Mouse (Mus musculus) brain, embryonic 18.5 days (tissue): ENCODE measurements around the gene Trabd2b.

Experiments used
- DNase-seq: peaks from one replicate; pipeline ENCODE4 v3.0.0-alpha.2; 2012; ENCODE audit warnings: low read depth, low spot score

Gene Trabd2b

DNA sequence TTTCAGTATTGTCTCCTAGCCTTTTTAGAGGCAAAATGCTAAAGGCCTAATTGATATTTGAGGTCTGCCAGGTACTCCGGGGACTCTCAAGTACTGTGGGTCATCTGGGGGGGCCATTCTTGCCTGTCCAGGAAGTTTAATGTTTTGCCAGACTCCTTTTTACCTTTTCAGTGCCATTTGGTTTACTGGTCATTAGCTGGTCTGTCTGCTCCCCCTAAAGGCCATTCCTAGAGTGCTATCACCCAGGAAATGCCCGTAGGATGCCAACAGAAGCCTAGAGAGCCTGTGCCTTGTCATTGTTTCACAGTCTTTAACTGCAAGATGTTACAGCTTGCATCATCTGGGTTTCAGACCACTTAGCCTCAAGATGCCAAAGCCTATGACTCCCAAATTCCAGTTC is 35.7 kb downstream of the Trabd2b start:
- no peak for DNase-seq

DNA sequence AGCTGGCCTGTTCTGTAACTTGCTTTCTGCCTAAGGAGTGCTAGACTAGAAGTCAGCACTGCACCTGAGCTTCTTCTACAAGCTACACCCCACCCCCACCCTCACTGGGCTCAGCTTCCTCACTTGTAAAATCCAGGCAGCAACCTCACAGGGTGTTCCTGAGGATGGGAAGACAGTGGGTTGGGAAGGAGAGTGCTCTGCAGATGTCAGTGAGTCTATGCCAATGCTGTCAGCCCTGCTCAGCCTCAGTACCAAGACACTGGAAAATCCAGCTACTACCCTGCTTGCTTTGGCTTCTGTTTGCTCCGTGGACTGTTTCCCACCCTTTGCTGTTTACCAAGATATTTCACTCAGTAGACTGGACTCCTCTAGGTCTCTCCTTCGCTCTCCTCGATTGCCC is 36.1 kb downstream of the Trabd2b start:
- DNase-seq = no peak

DNA sequence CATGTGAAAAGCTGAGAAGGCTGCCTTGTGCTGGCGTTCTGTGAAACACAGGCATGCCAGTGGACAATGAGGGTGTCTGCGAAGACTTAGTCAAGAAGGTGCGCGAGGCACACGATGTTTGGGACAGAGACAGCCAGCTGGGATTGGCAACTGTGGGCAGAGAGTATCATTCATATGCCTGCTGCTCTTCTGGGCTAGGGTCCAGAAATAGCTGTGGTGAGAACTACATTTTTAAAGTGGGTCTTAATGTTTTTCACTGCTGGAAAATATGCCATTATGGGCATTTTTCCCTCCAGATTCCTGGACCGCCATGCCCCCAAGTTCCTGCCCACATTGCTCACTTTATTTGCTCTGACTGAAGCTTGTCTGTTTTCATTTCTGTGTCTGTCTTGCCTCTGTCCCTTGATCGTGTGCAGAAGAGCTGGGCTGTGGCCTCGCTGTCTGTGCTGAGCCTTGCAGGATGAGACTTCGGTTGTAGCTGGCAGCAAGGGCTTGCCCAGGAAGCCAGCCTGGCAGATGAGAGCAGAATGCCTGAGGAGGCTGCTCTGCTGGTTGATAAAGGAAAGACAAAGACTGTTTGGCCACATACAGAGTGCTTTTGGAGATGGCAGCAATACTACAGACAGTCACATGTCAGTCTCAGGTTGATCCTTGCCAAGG is 42.0 kb downstream of the Trabd2b start:
- no peak for DNase-seq

DNA sequence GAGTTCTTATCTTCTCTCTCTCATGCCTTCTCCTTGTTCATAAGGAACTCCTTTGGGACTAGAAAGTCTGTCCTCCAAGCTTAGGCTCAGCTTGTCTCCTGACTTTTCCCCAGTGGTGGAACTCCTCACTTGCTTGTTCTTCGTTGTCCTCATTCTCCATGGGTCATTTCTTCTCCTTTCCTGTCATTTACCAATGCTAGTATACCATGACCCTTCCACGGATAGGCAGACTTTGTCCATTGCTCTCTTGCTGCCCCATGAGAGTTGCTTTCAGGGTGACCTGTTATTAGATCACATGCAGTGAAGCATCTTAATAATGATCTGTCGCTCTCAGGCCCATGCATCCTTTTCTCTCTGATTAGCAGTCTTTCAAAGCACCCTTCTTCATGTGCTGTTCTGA is 46.6 kb downstream of the Trabd2b start:
- no peak for DNase-seq

DNA sequence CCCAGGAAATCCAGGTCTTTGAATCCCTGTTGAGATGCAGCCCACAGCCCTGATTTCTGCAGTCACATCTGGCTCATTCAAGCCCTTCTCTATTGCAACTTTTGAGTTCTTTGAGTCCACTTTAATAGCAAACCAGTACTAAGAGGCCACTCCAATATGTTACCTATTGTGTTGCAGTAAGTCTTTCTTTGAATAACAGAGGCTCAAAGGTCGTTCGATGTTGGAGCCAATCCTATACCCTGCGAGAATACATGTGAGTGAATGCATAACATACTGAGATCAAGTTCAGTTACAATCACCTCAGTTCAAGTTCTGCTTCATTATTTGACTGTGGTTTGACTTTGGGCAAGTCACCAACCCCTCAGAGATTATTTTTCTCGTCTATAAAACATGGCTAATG is 47.5 kb downstream of the Trabd2b start:
- DNase-seq = no peak

DNA sequence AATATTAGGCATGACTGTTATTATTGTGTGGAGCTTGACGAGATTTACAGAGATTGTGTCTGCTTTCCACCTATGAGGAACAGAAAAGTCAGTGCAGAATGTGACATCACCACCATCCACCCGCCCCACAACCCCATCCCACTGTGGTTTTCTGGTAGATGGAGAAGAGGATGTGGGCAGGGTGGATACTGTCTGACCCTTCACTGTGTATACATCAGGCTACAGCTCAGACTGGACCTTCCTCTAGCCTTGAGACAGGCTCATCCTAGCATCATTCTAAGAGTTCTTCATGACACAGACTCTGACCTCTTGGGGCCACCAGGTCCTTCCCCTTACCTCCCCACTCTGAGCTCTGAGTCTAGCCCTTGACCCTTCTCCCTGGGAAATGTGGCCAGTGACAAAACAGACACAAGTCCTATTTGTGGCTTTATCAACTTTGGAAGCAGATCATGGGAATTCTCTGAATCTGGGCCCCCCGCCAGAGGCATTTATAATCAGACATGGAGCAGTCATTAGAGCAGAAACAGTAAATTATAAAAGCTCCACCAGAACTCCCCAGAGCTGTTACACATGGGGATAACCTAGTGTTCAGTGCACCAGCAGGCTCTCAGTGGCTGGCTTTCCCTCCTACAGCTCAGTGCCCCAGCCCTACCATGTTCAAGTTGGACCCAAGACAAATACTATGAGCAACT is 48.1 kb downstream of the Trabd2b start:
- DNase-seq = no peak

DNA sequence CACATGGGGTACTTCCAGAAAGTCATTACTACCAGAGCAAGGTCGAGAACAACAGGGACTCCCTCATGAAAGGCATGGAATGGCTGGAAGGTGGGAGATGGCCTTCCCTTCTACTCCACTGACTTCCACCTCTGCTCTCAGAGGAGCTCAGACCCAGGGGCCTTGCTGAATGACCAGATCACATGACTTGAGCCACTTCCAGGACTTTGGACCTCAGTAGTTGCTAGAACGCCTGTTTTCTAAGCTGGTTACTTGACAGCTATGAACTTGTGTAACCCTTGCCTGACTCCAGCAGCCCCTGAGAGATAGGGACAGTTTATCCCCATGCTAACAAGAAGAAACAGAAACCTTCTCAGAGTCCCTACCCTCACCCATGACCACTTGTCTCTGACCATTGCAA is 50.6 kb downstream of the Trabd2b start:
- DNase-seq = no peak

DNA sequence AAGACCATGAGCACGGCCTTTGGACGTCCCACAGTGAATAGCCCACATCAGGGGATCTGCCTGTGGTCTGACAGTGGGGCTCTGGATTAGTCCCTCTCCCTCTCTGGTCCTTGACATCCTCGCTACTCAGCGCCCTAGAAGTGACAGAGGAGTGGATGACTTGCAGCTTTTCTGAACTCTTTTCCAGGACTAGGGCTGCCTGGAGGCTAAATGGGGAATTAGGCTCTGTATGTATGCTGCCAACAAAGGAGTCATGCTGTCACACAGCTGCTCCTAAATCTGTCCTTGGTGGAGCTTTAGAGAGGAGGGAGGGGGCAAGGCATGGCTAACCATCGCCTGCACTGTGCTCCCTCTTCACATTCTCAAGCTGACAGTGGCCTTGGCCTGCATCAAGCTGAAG is 53.1 kb downstream of the Trabd2b start:
- DNase-seq = no peak

DNA sequence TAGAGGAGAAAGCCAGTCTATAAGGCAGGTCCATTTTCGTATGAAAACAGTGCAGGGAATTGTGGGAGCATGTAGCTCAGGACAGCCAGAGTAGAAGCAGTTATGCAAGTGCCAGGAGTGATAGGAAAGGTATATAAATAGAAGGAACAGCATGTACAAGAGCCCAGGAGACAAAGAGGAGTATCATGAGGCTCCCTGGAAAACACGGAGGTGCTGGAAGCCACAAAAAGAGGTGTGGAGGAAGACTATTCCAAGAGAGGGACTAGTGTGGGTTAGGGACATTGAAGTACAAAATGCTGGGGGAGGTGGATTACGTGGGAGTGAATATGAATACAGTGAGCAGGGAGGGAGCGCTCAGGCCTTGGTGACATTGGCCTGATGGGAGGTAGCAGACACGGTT is 53.9 kb downstream of the Trabd2b start:
- DNase-seq = no peak

DNA sequence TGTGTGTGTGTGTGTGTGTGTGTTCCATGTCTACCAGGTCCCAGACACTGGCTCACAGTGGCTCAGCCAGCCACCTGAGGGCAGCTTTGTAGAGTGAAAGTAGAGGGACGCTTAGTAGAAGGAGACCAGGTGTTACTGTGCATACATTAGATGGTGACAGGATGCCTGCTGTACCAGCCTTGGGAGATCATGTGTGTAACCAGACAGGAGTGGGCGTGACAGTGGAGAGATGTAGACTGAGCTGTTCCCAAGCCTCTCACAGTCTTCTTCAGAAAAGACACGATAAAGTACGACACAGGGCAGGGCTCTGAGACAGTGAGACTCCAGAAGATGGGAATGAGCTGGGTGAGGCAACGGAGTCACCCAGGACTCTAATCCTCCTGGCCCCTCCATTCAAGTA is 54.6 kb downstream of the Trabd2b start:
- no peak for DNase-seq

DNA sequence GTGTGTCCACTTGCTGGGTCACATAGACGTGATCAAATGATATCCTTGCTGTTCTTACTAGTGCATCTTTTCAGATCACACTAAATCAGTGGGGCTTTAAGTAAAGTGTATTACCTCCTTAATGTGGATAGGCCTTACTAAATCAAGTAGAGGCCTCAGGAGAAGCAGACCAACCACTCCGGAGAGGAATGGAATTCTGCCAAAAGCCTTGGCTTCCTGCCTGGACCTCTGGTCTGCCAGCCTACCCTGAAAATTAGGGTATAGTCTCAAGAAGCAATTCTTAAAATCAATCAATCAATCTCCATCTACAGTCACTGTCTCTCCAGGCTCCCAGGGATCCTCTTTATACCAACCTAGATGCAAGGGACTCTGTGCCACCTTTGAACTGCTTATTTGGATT is 59.1 kb downstream of the Trabd2b start:
- DNase-seq = no peak

DNA sequence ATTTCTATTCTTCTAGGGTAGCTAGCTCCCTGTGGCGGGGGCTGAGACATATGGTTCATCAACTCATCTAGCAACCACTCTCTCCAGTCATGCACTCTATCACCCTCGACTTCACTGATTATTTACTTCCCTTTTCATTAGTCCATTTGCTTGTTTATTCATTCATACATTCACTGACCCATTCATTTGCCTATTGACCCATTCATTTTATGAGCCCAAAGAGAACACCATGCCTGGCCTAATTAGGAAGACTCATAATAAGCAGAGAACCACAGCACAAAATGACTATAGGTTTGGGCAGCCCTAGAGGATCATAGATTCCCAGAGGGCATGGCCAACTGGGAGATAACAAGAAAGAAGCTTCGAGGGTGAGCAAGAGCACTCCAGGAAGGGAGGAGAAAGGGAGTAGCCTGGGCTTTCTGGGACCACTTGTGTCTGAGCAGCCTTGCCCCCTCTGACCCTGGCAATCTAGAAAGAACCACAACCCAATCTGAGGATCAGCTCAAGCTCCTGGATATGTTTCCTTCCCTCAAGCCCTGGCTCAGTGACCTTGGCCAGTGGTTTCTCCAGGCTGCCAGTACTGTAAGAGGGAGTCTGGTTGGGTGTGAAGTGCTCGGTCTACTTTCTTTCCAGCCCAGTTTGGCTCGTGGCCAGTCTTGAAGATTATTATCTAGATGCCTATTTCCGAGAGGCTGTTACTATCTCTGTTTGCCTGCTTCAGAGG is 61.0 kb downstream of the Trabd2b start:
- DNase-seq = no peak

DNA sequence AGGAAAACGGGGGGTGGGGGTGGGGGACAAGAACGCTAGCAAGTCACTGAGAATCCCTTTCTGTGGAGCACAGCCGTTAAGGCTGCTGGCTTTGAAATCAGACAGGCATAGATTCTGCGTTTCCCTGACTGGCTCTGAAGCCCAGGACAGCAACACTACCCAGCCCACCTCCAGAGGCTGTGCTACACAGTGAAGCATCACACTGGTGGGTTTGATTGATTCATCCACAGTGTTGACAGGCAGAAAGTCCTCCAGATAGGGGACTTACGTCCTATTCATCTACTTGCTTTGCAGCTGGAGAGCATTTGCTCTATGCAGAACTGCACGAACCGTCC is 61.5 kb downstream of the Trabd2b start:
- DNase-seq = no peak

DNA sequence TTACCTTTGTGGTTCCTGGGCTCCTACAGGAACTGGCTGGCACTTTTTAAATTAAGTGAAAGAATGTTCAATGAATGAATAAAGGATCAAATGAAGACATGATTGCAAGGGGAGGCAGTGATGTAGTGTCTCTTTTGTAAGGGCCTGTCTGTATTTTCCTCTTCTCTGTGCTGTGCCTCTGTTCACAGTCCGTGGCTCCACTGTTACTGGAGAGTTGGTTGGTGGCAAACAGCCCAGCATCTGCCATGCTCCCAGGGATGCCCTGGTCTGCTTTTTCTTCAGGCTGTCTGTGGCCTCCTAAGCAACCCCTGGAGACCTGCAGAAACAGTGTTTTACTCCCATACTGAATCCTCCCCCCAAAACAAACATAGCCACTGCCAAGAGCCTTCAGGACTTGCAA is 63.4 kb downstream of the Trabd2b start:
- DNase-seq = no peak

DNA sequence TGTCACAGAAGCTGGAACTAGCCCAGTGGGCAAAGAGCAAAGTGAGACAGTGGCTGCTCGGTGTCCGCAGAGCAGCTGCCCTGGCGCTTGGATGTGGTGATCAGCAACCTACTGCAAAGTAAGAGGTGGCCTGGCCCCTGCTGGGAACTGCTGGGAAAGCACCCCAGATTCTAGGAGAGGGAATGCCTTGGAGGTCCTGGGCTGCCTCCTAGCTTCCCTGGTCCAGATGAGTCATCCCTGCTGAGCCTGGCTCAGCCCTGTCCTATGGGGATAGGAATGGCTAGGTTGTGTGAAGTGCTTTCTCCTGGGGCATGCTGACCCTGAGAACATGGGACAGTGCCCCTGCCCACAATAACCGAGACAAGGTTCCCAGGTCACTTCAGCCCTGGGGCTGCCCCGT is 65.6 kb downstream of the Trabd2b start:
- DNase-seq = no peak

DNA sequence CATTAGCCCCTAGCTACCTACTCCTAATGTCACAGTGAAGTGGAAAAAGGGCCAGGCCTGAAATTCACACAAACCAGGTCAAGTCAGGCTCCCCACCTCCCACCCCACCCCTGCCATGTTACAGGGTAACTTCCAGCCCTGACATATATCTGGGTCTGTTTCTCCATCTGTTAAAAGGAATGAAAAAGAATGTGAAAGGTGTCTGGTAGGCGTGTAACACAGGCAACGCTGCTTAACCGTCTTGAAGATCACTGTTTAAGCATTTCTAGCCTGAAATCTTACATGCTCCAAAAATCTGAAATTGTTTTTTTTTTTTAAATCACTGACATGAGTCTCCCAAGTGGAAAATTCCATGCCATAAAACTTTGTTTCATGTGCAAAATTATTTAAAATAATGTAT is 69.8 kb downstream of the Trabd2b start:
- no peak for DNase-seq

DNA sequence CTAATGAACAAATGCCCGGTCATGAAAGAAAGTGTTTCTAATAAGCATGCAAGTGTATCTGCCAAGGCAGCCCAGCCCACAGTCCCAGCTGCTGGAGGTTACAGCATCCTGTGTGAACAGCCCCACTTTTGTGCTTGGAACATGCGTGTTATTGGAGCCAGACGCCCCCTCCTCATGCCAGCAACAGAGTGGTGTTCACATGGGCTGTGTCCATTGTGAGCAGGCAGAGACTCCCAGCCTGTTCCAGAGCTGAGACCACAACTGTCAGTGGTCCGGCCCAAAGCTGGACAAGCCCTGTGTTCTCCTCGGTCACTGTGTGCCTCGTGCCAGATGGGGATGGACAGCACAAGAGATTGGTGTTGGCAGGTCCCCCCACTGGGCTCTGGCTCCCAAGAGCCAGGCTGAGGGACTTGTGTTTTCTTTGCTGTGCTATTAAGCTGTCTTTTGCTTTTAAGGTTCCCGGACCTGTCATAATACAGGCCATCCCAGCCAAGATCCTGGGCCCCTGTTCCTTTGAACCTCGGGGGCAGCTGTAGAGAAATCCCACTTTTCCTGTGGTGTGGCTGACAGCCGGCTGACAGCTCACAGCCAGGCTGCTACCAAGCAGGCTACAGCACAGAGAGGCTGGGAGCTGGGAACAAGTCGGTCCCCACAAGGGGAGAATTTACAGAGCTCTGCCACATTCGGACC is 70.7 kb downstream of the Trabd2b start:
- DNase-seq = no peak

DNA sequence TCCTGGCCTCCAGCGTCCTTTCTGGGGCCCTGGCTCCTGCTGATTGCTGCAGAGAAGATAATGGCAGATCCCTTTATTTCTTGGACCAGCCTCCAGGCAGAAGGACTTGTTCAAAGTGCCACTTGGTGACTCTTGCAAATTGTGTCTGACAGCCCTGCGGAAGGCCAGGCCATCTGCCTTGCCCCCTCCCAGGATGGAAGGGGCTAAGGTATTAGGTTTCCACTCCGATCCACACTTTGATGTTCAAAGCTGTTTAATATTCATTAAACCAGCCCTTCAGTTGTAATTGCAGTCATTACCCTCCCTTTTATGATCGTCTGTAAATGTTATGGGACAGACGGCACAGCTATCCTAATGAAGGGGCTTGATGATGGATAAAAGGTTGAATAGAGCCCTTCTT is 75.0 kb downstream of the Trabd2b start:
- DNase-seq = no peak

DNA sequence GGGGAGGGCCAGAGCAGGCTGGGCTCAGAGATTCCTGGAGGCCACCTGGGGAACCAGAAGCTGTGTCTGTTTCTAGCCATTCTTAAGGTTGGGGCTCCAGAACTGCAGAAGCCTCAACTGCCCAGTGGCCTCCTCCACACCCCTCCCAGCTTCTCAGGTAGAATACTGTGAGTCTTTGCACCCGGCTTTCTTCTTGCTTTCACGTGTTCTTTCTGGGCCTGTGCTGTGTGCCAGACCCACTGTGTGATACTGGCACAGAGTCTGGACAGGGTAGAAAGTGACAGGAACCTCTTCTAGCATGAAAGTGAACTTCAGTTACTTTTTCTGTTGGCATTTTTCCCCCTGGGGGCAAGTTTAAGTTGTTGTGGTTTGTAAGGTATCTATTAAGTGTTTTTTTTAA is 77.6 kb downstream of the Trabd2b start:
- no peak for DNase-seq

DNA sequence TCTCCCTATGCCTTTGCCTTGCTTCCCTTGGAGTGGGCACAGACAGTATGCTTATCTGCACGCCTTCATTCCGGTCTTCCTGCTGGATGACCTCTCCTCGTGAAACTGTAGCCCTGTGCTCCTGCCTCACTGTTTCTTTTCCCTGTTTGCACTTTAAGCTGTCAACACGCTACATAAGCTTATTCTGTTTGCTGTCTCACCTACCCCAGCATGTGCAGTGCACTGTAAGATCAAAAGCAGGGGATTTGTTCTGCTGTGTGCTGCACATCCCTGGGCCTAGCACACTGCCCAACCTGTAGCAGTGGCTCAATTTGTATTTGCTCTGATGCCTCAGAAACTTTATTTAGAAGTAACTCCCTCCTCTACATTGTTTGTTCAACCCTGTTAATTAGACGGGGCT is 79.5 kb downstream of the Trabd2b start:
- no peak for DNase-seq

DNA sequence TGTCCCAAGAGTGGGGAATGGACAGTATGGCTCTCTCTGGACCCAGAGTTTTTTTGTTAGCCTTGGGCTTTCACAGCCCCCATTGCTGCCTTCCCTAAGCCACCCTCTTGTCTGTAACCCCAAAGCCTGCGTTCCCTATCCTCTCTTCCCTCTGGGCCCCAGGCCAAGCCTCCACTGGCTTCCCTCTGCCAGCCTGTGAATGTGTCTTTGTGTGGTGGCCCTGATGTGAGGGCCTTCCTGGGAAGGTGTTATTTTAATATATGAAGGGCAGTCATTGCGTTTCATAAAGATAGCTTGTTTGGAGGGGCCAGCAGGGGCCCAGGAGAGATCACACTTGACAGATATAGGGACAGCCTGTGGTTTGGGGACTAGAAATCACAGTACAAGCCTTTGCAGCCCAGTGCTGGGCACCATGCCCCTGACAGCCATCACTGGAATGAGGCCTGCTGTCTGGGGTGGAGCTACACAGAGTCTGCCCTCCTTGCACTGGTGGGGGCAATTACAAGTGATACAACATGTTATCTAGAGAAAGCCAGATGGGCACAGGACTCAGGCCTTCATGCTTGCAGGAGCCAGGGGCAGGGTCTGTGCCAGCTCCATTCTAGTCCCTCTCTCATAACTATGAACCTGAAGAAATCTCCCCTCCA is 80.5 kb downstream of the Trabd2b start:
- no peak for DNase-seq

DNA sequence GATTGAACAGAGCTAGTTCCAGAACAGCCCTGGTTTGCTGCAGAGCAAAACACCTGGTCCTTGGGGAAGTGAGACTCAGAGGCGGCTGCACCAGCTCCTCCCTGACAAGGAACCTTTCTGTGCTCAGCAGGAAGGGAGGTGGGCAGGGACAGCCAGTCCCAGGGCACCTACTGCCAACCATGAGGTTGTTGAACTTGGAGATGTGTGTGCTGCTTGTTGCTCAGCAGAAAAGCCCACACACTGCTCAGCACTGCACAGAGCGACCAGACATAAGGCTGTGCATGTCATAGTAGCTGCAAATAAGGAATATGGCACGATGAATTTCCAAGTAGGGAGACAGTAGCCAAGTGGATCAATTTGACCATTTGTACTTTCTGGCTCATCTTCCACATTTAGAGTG is 81.2 kb downstream of the Trabd2b start:
- no peak for DNase-seq
